Mouse (Mus musculus): ENCODE data around the gene Tfe3. TPM values are rescaled to one million over a fixed set of nuclear protein-coding genes. Genes with fewer than 3 reads are reported as not detected.
"Not testable (repeated sequence)": the region's sequence is repeated elsewhere in the genome, so short reads cannot be mapped to it uniquely, and the experiment has no call there.

Gene Tfe3
- polyA plus RNA-seq, 1 experiment from 2014 or later = 19.1 TPM

DNA sequence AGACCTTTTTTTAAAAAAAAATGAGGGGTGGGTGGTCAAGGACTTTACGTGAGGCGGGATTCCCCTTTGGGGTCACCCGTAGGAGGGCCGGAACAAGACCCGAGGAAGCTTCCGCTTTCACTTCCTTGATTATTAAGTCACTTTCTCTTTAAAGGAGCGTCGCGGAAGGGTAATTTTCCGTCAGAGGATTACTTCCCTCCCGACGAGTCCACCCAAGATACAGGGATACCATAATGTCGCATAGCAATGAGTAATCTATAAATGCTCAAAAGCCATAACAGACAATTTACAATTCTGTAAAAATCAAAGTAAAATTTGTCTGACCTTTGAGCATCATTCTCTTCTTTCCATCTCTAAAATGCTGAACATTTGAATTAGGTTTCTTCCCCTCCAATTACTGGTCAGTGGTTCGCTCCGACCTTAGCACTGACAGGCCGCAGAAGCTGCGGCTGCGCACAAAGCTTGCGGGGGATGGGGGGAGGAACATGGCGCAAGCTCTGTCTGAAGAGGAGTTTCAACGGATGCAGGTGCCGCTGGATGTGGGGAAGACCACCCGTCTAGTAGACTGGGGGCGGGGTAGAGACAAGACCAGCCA lies 27.3 kb downstream of the Tfe3 start, which contains the start of gene Gripap1:
TSS of gene Gripap1 (plus strand) at position 224 of the 595 bp plus-strand sequence.
- H3K27ac ChIP-seq (ENCODE audit: low read length) = no peak within 1 kb of the TSS
- H3K4me3 ChIP-seq (ENCODE audit: low read length) = peak within 1 kb of the TSS; percentile 58
- peak within 1 kb of the TSS; percentile 73 for H3K4me2 ChIP-seq (ENCODE audit: low read depth, low read length)
- peak; percentile 82 for ATAC-seq (replicated peaks; ENCODE audit: extremely low read depth, insufficient read depth, low FRiP score)
- 10% methylated on average over 24 of the region's 24 CpGs for WGBS
- H3K36me3 ChIP-seq (ENCODE audit: control insufficient read depth, insufficient read depth) = no peaks in the 10 kb centered on the region
- no peaks in the 10 kb centered on the region for H3K9me3 ChIP-seq (replicated peaks; ENCODE audit: control insufficient read depth, low read length)
- H3K27me3 ChIP-seq (ENCODE audit: control insufficient read depth, insufficient read depth, low read length) = no peaks in the 10 kb centered on the region
- H3K9ac ChIP-seq (ENCODE audit: low read length) = peak within 1 kb of the TSS; percentile 73
- H3K4me1 ChIP-seq (ENCODE audit: control insufficient read depth, insufficient read depth, low read length) = peaks cover 6% of the 10 kb centered on the region

DNA sequence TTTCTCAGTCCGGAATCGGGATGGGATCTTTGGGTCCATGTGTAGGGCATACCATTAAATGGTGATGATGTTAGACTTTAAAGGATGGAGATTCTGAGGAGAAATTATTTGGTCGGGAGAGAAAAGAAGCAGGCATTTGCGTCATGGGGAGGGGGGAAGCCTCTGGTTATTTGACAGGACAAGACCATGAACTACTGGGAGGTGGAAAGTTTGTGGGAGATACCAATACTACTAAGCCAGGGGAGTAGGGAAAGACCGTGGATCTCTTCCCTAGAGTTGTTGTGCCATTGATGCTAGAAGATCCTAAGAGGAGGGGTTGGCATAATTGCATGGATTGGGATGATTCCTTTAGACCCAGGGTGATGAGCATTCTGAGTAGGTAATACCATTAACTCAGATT lies 27.9 kb downstream of the Tfe3 start:
- Histone ChIP-seq H3K9ac (ENCODE audit: low read length) (peak overlapping the region; percentile 73), H3K9me3 (replicated peaks; ENCODE audit: control insufficient read depth, low read length) (no peaks in the 10 kb centered on the region), H3K4me2 (ENCODE audit: low read depth, low read length) (peak overlapping the region; percentile 73), H3K27ac (ENCODE audit: low read length) (no peak overlapping the region), H3K4me1 (ENCODE audit: control insufficient read depth, insufficient read depth, low read length) (peaks cover 6% of the 10 kb centered on the region), H3K36me3 (ENCODE audit: control insufficient read depth, insufficient read depth) (no peaks in the 10 kb centered on the region), H3K27me3 (ENCODE audit: control insufficient read depth, insufficient read depth, low read length) (no peaks in the 10 kb centered on the region), H3K4me3 (ENCODE audit: low read length) (peak overlapping the region; percentile 58)
- 0 out of 2 replicates have a peak, but pooled peaks have one; percentile 14 for ATAC-seq (replicated peaks; ENCODE audit: extremely low read depth, insufficient read depth, low FRiP score)
- WGBS = 22% methylated on average over 5 of the region's 5 CpGs

DNA sequence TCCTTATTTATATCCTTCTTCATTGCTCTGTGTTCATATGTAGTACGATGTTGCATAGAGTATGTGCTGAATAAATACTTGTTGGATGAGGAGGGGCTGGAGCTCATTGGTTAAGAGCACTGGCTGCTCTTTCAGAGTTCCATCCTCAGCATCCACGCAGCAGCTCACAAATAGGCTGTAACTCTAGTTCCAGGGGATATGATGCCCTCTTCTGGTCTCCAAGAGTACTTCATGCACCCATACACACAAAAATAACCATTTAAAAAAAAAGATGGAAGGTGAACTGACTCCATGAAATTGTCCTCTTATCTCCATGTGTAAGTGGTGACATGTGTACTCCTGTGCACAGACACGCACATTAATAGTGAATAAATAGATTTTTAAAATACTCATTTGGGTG lies 31.0 kb downstream of the Tfe3 start:
- 47% methylated on average over 3 of the region's 3 CpGs for WGBS
- ATAC-seq (replicated peaks; ENCODE audit: extremely low read depth, insufficient read depth, low FRiP score) = no peak
- no peaks in the 10 kb centered on the region for H3K36me3 ChIP-seq (ENCODE audit: control insufficient read depth, insufficient read depth)
- H3K4me3 ChIP-seq (ENCODE audit: low read length) = no peak overlapping the region
- H3K4me1 ChIP-seq (ENCODE audit: control insufficient read depth, insufficient read depth, low read length) = peaks cover 6% of the 10 kb centered on the region
- H3K27ac ChIP-seq (ENCODE audit: low read length) = no peak overlapping the region
- no peaks in the 10 kb centered on the region for H3K27me3 ChIP-seq (ENCODE audit: control insufficient read depth, insufficient read depth, low read length)
- H3K9ac ChIP-seq (ENCODE audit: low read length) = no peak overlapping the region
- H3K9me3 ChIP-seq (replicated peaks; ENCODE audit: control insufficient read depth, low read length) = no peaks in the 10 kb centered on the region
- H3K4me2 ChIP-seq (ENCODE audit: low read depth, low read length) = no peak overlapping the region

DNA sequence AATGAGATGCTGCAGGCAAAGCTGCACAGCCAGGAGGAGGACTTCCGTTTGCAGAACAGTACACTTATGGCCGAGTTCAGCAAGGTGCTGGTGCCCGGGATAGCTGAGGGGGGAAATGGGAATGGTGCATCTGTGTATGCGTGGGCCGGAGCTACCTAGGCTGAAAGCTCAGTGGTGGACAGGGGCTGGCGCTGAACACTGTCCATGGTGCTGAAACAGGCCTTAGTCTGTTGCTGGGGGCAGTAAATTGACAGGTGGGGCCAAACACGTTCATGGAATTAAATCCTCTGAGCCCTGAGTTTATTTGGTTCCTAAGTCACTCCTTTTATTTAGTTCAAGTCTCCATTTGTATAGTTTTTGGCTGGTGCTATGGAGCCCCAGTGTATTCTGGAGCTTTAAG lies 32.7 kb downstream of the Tfe3 start:
- Histone ChIP-seq H3K9me3 (replicated peaks; ENCODE audit: control insufficient read depth, low read length) (no peaks in the 10 kb centered on the region), H3K4me3 (ENCODE audit: low read length) (no peak overlapping the region), H3K4me2 (ENCODE audit: low read depth, low read length) (no peak overlapping the region), H3K27me3 (ENCODE audit: control insufficient read depth, insufficient read depth, low read length) (no peaks in the 10 kb centered on the region), H3K4me1 (ENCODE audit: control insufficient read depth, insufficient read depth, low read length) (peaks cover 6% of the 10 kb centered on the region), H3K9ac (ENCODE audit: low read length) (no peak overlapping the region), H3K27ac (ENCODE audit: low read length) (no peak overlapping the region), H3K36me3 (ENCODE audit: control insufficient read depth, insufficient read depth) (peaks cover 2% of the 10 kb centered on the region; the same call in 1 of the 2 replicates)
- no peak for ATAC-seq (replicated peaks; ENCODE audit: extremely low read depth, insufficient read depth, low FRiP score)
- 20% methylated on average over 7 of the region's 7 CpGs for WGBS

DNA sequence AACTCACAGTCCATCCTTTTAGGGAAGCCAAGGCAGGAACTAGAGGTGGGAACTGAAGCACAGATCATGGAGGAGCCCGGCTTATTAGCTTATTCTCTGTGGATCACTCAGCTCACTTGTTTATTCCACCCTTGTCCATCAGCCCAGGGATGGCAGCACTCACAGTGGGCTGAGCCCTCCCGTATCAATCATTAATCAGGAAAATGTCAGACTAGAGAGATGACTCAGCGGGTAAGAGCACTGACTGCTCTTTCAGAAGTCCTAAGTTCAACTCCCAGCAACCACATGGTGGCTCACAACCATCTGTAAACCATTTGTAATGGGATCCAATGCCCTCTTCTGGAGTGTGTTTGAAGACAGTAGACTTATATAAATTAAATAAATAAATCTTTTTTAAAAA lies 35.0 kb downstream of the Tfe3 start:
- Histone ChIP-seq H3K9ac (ENCODE audit: low read length) (no peak overlapping the region), H3K9me3 (replicated peaks; ENCODE audit: control insufficient read depth, low read length) (no peaks in the 10 kb centered on the region), H3K4me1 (ENCODE audit: control insufficient read depth, insufficient read depth, low read length) (no peaks in the 10 kb centered on the region), H3K27me3 (ENCODE audit: control insufficient read depth, insufficient read depth, low read length) (no peaks in the 10 kb centered on the region), H3K36me3 (ENCODE audit: control insufficient read depth, insufficient read depth) (peaks cover 8% of the 10 kb centered on the region), H3K4me2 (ENCODE audit: low read depth, low read length) (no peak overlapping the region), H3K27ac (ENCODE audit: low read length) (no peak overlapping the region), H3K4me3 (ENCODE audit: low read length) (no peak overlapping the region)
- no peak for ATAC-seq (replicated peaks; ENCODE audit: extremely low read depth, insufficient read depth, low FRiP score)
- WGBS = 84% methylated on average over 3 of the region's 3 CpGs

DNA sequence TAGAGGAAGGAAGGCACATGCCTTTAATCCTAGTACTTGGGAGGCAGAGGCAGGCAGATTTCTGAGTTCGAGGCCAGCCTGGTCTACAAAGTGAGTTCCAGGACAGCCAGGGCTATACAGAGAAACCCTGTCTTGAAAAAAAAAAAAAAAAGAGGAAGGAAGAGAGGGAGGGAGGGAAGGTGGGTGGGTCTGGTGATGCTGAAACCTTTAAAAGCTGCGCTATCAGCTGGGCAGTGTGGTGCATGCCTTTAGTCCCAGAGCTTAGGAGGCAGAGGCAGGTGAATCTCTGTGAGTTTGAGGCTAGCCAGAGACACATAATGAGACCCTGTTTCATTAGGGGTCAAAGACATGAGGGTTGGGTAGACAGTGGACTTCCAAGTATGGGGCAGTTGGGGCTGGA lies 39.8 kb downstream of the Tfe3 start:
- H3K4me2 ChIP-seq (ENCODE audit: low read depth, low read length); H3K9ac ChIP-seq (ENCODE audit: low read length); H3K9me3 ChIP-seq (replicated peaks; ENCODE audit: control insufficient read depth, low read length); H3K27ac ChIP-seq (ENCODE audit: low read length); H3K27me3 ChIP-seq (ENCODE audit: control insufficient read depth, insufficient read depth, low read length); H3K4me3 ChIP-seq (ENCODE audit: low read length); ATAC-seq (replicated peaks; ENCODE audit: extremely low read depth, insufficient read depth, low FRiP score); H3K4me1 ChIP-seq (ENCODE audit: control insufficient read depth, insufficient read depth, low read length): not testable (repeated sequence)
- WGBS = 84% methylated on average over 2 of the region's 2 CpGs
- H3K36me3 ChIP-seq (ENCODE audit: control insufficient read depth, insufficient read depth) = peaks cover 12% of the 10 kb centered on the region

DNA sequence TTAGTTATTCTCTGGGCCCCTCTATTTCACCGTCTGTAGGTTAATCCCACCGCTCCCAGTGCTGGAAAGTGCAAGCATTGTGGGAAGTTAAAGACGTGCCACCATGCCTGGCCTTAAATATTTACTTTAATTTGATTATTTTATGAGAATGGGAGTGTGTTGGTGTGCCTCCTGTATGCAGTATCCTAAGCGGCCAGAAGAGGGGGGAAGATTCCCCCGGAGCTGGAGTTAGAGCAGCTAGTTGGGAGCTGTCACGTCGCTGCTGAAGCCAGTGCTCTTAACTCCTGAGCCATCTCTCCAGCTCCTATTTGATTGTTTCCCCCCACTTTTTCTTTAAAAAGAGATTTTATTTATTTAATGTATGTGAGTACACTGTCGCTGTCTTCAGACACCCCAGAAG lies 52.7 kb downstream of the Tfe3 start:
- ATAC-seq (replicated peaks; ENCODE audit: extremely low read depth, insufficient read depth, low FRiP score); H3K27ac ChIP-seq (ENCODE audit: low read length); H3K4me2 ChIP-seq (ENCODE audit: low read depth, low read length); H3K9ac ChIP-seq (ENCODE audit: low read length); H3K9me3 ChIP-seq (replicated peaks; ENCODE audit: control insufficient read depth, low read length); H3K36me3 ChIP-seq (ENCODE audit: control insufficient read depth, insufficient read depth); H3K4me3 ChIP-seq (ENCODE audit: low read length); H3K27me3 ChIP-seq (ENCODE audit: control insufficient read depth, insufficient read depth, low read length); H3K4me1 ChIP-seq (ENCODE audit: control insufficient read depth, insufficient read depth, low read length): not testable (repeated sequence)
- 49% methylated on average over 8 of the region's 8 CpGs for WGBS

DNA sequence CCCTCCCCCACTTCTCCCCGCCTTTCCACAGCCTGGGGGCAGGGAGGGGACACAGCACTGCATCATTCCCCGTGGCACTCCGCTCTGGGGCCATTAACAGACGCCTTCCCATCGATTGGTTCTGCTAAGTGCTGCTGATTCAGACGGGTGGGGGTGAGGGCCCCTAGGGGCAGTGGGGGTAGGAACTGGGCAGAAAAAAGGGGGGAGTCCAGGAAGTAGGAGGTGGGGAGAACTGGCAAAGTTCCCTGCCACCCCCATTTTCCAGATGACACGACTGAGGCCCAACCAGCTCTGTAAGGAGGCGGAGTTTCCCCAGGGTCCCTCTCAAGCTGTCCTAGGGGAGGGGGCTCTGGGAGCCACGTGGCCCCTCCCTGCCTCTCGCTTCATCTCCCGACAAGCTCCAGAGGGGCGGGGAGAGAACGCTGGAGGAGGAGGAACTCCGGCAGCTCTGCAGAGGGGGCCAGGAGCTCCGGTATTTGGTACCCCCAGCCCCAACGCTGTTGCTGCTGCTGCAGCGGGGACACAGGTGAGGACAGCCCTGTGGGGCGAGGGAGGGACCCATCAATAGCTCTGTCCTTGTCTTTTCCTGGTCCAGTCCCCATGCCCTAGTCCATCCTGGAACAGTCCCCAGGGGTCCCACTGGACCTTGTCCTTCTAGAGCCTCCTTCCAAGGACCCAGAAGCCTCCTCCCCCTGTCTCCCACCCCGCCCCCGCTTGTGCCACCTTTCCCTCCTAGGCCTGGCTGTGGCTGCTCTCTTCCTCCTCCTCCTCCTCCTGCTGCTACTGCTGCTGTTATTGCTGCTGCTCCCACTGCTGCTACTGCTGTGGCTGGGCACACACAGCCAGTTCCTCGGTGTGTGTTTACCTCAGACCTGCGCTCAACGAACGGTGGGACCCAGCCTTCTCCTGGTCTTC lies 59.8 kb downstream of the Tfe3 start, which contains the start of gene Kcnd1:
TSS of gene Kcnd1 (plus strand) at position 425 of the 915 bp plus-strand sequence.
- Histone ChIP-seq H3K4me2 (ENCODE audit: low read depth, low read length) (peak within 1 kb of the TSS; percentile 64), H3K27ac (ENCODE audit: low read length) (no peak within 1 kb of the TSS), H3K4me1 (ENCODE audit: control insufficient read depth, insufficient read depth, low read length) (no peaks in the 10 kb centered on the region), H3K36me3 (ENCODE audit: control insufficient read depth, insufficient read depth) (peaks cover 3% of the 10 kb centered on the region; the same call in 1 of the 2 replicates), H3K9ac (ENCODE audit: low read length) (peak within 1 kb of the TSS; percentile 54), H3K4me3 (ENCODE audit: low read length) (peak within 1 kb of the TSS; percentile 48), H3K9me3 (replicated peaks; ENCODE audit: control insufficient read depth, low read length) (no peaks in the 10 kb centered on the region), H3K27me3 (ENCODE audit: control insufficient read depth, insufficient read depth, low read length) (no peaks in the 10 kb centered on the region)
- peak; percentile 37 for ATAC-seq (replicated peaks; ENCODE audit: extremely low read depth, insufficient read depth, low FRiP score)
- WGBS = 18% methylated on average over 24 of the region's 24 CpGs

All from heart, embryonic 16.5 days (tissue).